Mouse (Mus musculus): Measurements from ENCODE around the gene Fgfr2. TPM values are rescaled to one million over a fixed set of nuclear protein-coding genes. Genes with fewer than 3 reads are reported as not detected.
A peak's percentile ranks its signal among the peaks of the same experiment; 100 is the strongest.

Gene Fgfr2
- polyA plus RNA-seq, 1 experiment = 0.17 TPM

GRCm38 (mm10) chr7:132715259-132715658, 407.9 kb downstream of the Fgfr2 start:
- Histone ChIP-seq H3K36me3 (ENCODE audit: control insufficient read depth, insufficient read depth) (no peaks in the 10 kb centered on the region), H3K4me2 (ENCODE audit: low read depth) (peak overlapping the region; percentile 61), H3K79me2 (ENCODE audit: control insufficient read depth, insufficient read depth) (no peaks in the 10 kb centered on the region), H3K27me3 (ENCODE audit: control insufficient read depth, insufficient read depth, insufficient read length) (no peaks in the 10 kb centered on the region), H3K4me3 (no peak overlapping the region), H3ac (ENCODE audit: control insufficient read depth, insufficient read length) (no peak overlapping the region)
- TF ChIP-seq MYOG (IDR thresholded peaks at IDR 0.05; ENCODE audit: control insufficient read depth in 1 of 3, insufficient read depth in 1 of 3, insufficient read length in 2 of 3, low read depth in 2 of 3) (peak in 1 of 3 experiments; percentile 68), MAX (IDR thresholded peaks at IDR 0.05; ENCODE audit: low read depth) (no peak), MYOD1 (IDR thresholded peaks at IDR 0.05; ENCODE audit: control insufficient read depth in 1 of 3, insufficient read length in 2 of 3, low read depth in 2 of 3) (peak in 2 of 3 experiments; percentile 36 to 61), CEBPB (IDR thresholded peaks at IDR 0.05; ENCODE audit: insufficient read depth, poor library complexity, severe bottlenecking) (no peak), TCF3 (IDR thresholded peaks at IDR 0.05; ENCODE audit: insufficient read length, low read depth) (no peak), E2F4 (IDR thresholded peaks at IDR 0.05; ENCODE audit: insufficient read depth) (no peak)

- H3K27me3 ChIP-seq (ENCODE audit: control insufficient read depth, insufficient read depth, insufficient read length) = no peaks in the 10 kb centered on the region
- H3K79me2 ChIP-seq (ENCODE audit: control insufficient read depth, insufficient read depth) = no peaks in the 10 kb centered on the region
- H3K36me3 ChIP-seq (ENCODE audit: control insufficient read depth, insufficient read depth) = no peaks in the 10 kb centered on the region
- H3K4me2 ChIP-seq (ENCODE audit: low read depth) = peak overlapping the region; percentile 61
- H3K4me3 ChIP-seq = no peak overlapping the region
- no peak overlapping the region for H3ac ChIP-seq (ENCODE audit: control insufficient read depth, insufficient read length)
- TF ChIP-seq MYOG (IDR thresholded peaks at IDR 0.05; ENCODE audit: control insufficient read depth in 1 of 3, insufficient read depth in 1 of 3, insufficient read length in 2 of 3, low read depth in 2 of 3) = peak in 1 of 3 experiments; percentile 55
- no peak for TF ChIP-seq SRF (IDR thresholded peaks at IDR 0.05; ENCODE audit: control insufficient read depth, insufficient read length, low read depth)
- TF ChIP-seq POLR2AphosphoS2 (IDR thresholded peaks at IDR 0.05; ENCODE audit: insufficient read length, low read depth) = no peak
- TF ChIP-seq REST (IDR thresholded peaks at IDR 0.05; ENCODE audit: insufficient read depth, insufficient read length) = no peak
- no peak for TF ChIP-seq TCF3 (IDR thresholded peaks at IDR 0.05; ENCODE audit: insufficient read length, low read depth)
- peak in 2 of 3 experiments; percentile 32 to 41 for TF ChIP-seq MYOD1 (IDR thresholded peaks at IDR 0.05; ENCODE audit: control insufficient read depth in 1 of 3, insufficient read length in 2 of 3, low read depth in 2 of 3)
- no peak for TF ChIP-seq MAX (IDR thresholded peaks at IDR 0.05; ENCODE audit: low read depth)
- peak; percentile 36; the same call in 1 of the 2 replicates for TF ChIP-seq CEBPB (IDR thresholded peaks at IDR 0.05; ENCODE audit: insufficient read depth, poor library complexity, severe bottlenecking)
- TF ChIP-seq TCF12 (IDR thresholded peaks at IDR 0.05; ENCODE audit: insufficient read depth, poor library complexity, severe bottlenecking) = no peak
- peak; percentile 65 for TF ChIP-seq USF1 (IDR thresholded peaks at IDR 0.05; ENCODE audit: low read depth)
These were observed 408.8 kb downstream of the Fgfr2 start for GRCm38 (mm10) chr7:132714236-132714923.

GRCm38 (mm10) chr7:132713483-132714126, 409.5 kb downstream of the Fgfr2 start:
- H3K36me3 ChIP-seq (ENCODE audit: control insufficient read depth, insufficient read depth) = no peaks in the 10 kb centered on the region
- H3K79me2 ChIP-seq (ENCODE audit: control insufficient read depth, insufficient read depth) = no peaks in the 10 kb centered on the region
- no peak overlapping the region for H3ac ChIP-seq (ENCODE audit: control insufficient read depth, insufficient read length)
- TF ChIP-seq TCF3 (IDR thresholded peaks at IDR 0.05; ENCODE audit: insufficient read length, low read depth) = no peak
- TF ChIP-seq MYOG (IDR thresholded peaks at IDR 0.05; ENCODE audit: control insufficient read depth in 1 of 3, insufficient read depth in 1 of 3, insufficient read length in 2 of 3, low read depth in 2 of 3) = peak in 1 of 3 experiments; percentile 63
- no peak for TF ChIP-seq SRF (IDR thresholded peaks at IDR 0.05; ENCODE audit: control insufficient read depth, insufficient read length, low read depth)
- no peak for TF ChIP-seq MAX (IDR thresholded peaks at IDR 0.05; ENCODE audit: low read depth)
- peak in 2 of 3 experiments; percentile 32 to 54 for TF ChIP-seq MYOD1 (IDR thresholded peaks at IDR 0.05; ENCODE audit: control insufficient read depth in 1 of 3, insufficient read length in 2 of 3, low read depth in 2 of 3)
- no peak for TF ChIP-seq USF1 (IDR thresholded peaks at IDR 0.05; ENCODE audit: low read depth)
- no peak for TF ChIP-seq E2F4 (IDR thresholded peaks at IDR 0.05; ENCODE audit: insufficient read depth)
- no peak for TF ChIP-seq POLR2AphosphoS2 (IDR thresholded peaks at IDR 0.05; ENCODE audit: insufficient read length, low read depth)
- no peak for TF ChIP-seq REST (IDR thresholded peaks at IDR 0.05; ENCODE audit: insufficient read depth, insufficient read length)
- no peak for TF ChIP-seq POLR2A (IDR thresholded peaks at IDR 0.05; ENCODE audit: insufficient read length, low read depth)
- no peak for TF ChIP-seq CEBPB (IDR thresholded peaks at IDR 0.05; ENCODE audit: insufficient read depth, poor library complexity, severe bottlenecking)
- no peak overlapping the region for H3K4me3 ChIP-seq
- no peaks in the 10 kb centered on the region for H3K27me3 ChIP-seq (ENCODE audit: control insufficient read depth, insufficient read depth, insufficient read length)
- H3K4me2 ChIP-seq (ENCODE audit: low read depth) = peak overlapping the region; percentile 61

DNA sequence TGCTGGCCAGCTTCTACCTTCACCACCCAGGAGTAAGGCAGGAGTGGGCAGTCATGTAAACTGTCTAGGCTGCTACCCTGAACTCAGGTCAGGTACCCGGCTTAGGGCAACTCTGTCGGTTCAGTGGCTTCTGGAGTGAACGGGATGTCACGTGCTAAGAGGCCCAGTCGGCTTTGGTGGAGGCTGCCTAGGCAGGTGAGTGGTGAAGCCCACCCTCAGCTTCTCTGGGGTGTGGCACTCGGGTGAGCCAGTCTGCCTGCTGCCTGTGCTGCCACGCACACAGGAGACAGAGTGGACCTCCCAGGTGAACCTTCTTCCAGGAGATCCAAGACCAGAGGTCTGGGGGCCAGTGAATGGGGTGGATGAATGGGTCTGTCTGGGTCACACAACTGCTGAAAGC, 410.2 kb downstream of the Fgfr2 start:
- TF ChIP-seq POLR2A (IDR thresholded peaks at IDR 0.05; ENCODE audit: insufficient read length, low read depth) (no peak), REST (IDR thresholded peaks at IDR 0.05; ENCODE audit: insufficient read depth, insufficient read length) (no peak), TCF3 (IDR thresholded peaks at IDR 0.05; ENCODE audit: insufficient read length, low read depth) (no peak), E2F4 (IDR thresholded peaks at IDR 0.05; ENCODE audit: insufficient read depth) (no peak), MYOD1 (IDR thresholded peaks at IDR 0.05; ENCODE audit: control insufficient read depth in 1 of 3, insufficient read length in 2 of 3, low read depth in 2 of 3) (no peak), USF1 (IDR thresholded peaks at IDR 0.05; ENCODE audit: low read depth) (no peak), TCF12 (IDR thresholded peaks at IDR 0.05; ENCODE audit: insufficient read depth, poor library complexity, severe bottlenecking) (no peak), CEBPB (IDR thresholded peaks at IDR 0.05; ENCODE audit: insufficient read depth, poor library complexity, severe bottlenecking) (no peak), POLR2AphosphoS2 (IDR thresholded peaks at IDR 0.05; ENCODE audit: insufficient read length, low read depth) (no peak), MAX (IDR thresholded peaks at IDR 0.05; ENCODE audit: low read depth) (no peak), MYOG (IDR thresholded peaks at IDR 0.05; ENCODE audit: control insufficient read depth in 1 of 3, insufficient read depth in 1 of 3, insufficient read length in 2 of 3, low read depth in 2 of 3) (no peak), SRF (IDR thresholded peaks at IDR 0.05; ENCODE audit: control insufficient read depth, insufficient read length, low read depth) (no peak)
- H3K4me2 ChIP-seq (ENCODE audit: low read depth) = no peak overlapping the region

More for the DNA sequence above, 410.2 kb downstream of the Fgfr2 start:
- Histone ChIP-seq H3K79me2 (ENCODE audit: control insufficient read depth, insufficient read depth) (no peaks in the 10 kb centered on the region), H3K4me3 (no peak overlapping the region), H3K27me3 (ENCODE audit: control insufficient read depth, insufficient read depth, insufficient read length) (no peaks in the 10 kb centered on the region), H3ac (ENCODE audit: control insufficient read depth, insufficient read length) (no peak overlapping the region), H3K36me3 (ENCODE audit: control insufficient read depth, insufficient read depth) (no peaks in the 10 kb centered on the region)
